Mouse (Mus musculus) forebrain, embryonic 15.5 days (tissue): ENCODE data around the gene Stk39. TPM values are rescaled to one million over a fixed set of nuclear protein-coding genes. Genes with fewer than 3 reads are reported as not detected.

Experiments used
- ATAC-seq: fragments of 200-750 bp; cut with Nextera tagmentation; replicated peaks from 2 replicates; pipeline ENCODE4 v1.8.0; 2017; ENCODE audit warnings: mild to moderate bottlenecking, moderate TSS enrichment, moderate library complexity
- H3K27ac ChIP-seq: fragments of 300-500 bp; sonication (generic); replicated peaks from 2 replicates; pipeline ENCODE4 v1.5.1; 2015; ENCODE audit warnings: mild to moderate bottlenecking, inconsistent platforms
- H3K27me3 ChIP-seq: fragments of 300-500 bp; sonication (generic); 2 replicates; pipeline ENCODE4 v1.6.1; 2015; ENCODE audit warnings: inconsistent platforms
- H3K36me3 ChIP-seq: fragments of 300-500 bp; sonication (generic); 2 replicates; pipeline ENCODE4 v1.6.1; 2015; ENCODE audit warnings: mild to moderate bottlenecking, inconsistent platforms
- H3K4me1 ChIP-seq: fragments of 300-500 bp; sonication (generic); 2 replicates; pipeline ENCODE4 v1.6.1; 2015; ENCODE audit warnings: inconsistent platforms
- H3K4me2 ChIP-seq: fragments of 300-500 bp; sonication (generic); replicated peaks from 2 replicates; pipeline ENCODE4 v1.6.1; 2015; ENCODE audit warnings: mild to moderate bottlenecking, inconsistent platforms
- H3K4me3 ChIP-seq: fragments of 300-500 bp; sonication (generic); 2 replicates; pipeline ENCODE4 v1.5.1; 2015; ENCODE audit warnings: mild to moderate bottlenecking, inconsistent platforms
- H3K9ac ChIP-seq: fragments of 300-500 bp; sonication (generic); replicated peaks from 2 replicates; pipeline ENCODE4 v1.6.1; 2015; ENCODE audit warnings: mild to moderate bottlenecking, inconsistent platforms
- H3K9me3 ChIP-seq: fragments of 300-500 bp; sonication (generic); 2 replicates; pipeline ENCODE4 v1.6.1; 2016; ENCODE audit warnings: inconsistent platforms
- WGBS: fragments of 180-500 bp; shearing (Covaris S2); methylation state at CpG from one replicate; pipeline ENCODE4 v1.1.7; 2015; ENCODE audit warnings: mixed read lengths; 5-methylcytosine and 5-hydroxymethylcytosine counted together
- polyA plus RNA-seq: library from polyadenylated mRNA; unstranded; fragments of >200 nt; fragmentation: Nextera tagmentation; extraction: Ambion mirVana; gene quantifications from 2 replicates; pipeline ENCODE4 v1.2.1, GENCODE M21; 2015

The Stk39 gene
- polyA plus RNA-seq, 1 experiment from 2014 or later: 22.5 TPM

GRCm38 (mm10) chr2:68176425-68176824 is 295.6 kb downstream of the Stk39 start:
- Histone ChIP-seq H3K4me2 (no peak overlapping the region), H3K4me3 (no peak overlapping the region), H3K27me3 (no peaks in the 10 kb centered on the region), H3K36me3 (no peaks in the 10 kb centered on the region), H3K9me3 (no peaks in the 10 kb centered on the region), H3K4me1 (no peaks in the 10 kb centered on the region), H3K9ac (no peak overlapping the region), H3K27ac (no peak overlapping the region)
- 89% methylated on average over 3 of the region's 3 CpGs for WGBS
- no peak for ATAC-seq

DNA sequence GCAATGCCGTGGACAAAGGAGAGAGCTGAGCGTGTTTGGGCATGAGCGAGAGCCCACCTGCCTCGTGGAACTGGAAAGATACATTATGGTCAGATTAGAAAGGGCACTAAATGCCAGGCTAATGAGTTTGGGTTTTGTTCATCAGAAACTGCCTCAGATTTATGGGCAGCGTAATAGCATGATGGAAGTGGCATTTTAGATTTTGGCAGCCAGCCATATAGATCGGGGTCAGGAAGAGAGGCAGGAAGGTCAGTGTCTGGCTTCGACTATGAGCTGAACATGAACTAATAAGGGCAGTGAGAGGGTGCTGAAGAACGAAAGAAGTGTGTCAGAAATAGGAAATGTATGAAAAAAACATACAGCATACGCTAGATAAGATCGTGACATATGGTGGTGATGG is 300.8 kb downstream of the Stk39 start:
- Histone ChIP-seq H3K4me2 (no peak overlapping the region), H3K36me3 (no peaks in the 10 kb centered on the region), H3K4me1 (no peaks in the 10 kb centered on the region), H3K27ac (no peak overlapping the region), H3K9ac (no peak overlapping the region), H3K4me3 (no peak overlapping the region), H3K27me3 (no peaks in the 10 kb centered on the region), H3K9me3 (no peaks in the 10 kb centered on the region)
- 84% methylated on average over 10 of the region's 10 CpGs for WGBS
- ATAC-seq: no peak

GRCm38 (mm10) chr2:68162012-68162411 is 310.1 kb downstream of the Stk39 start:
- 79% methylated on average over 4 of the region's 4 CpGs for WGBS
- Histone ChIP-seq H3K27me3 (no peaks in the 10 kb centered on the region), H3K4me3 (no peak overlapping the region), H3K9me3 (no peaks in the 10 kb centered on the region), H3K36me3 (no peaks in the 10 kb centered on the region), H3K27ac (no peak overlapping the region), H3K4me1 (no peaks in the 10 kb centered on the region), H3K9ac (no peak overlapping the region), H3K4me2 (no peak overlapping the region)
- no peak for ATAC-seq

GRCm38 (mm10) chr2:68160566-68160965 is 311.5 kb downstream of the Stk39 start:
- Histone ChIP-seq H3K4me2 (no peak overlapping the region), H3K27me3 (no peaks in the 10 kb centered on the region), H3K9me3 (no peaks in the 10 kb centered on the region), H3K4me3 (no peak overlapping the region), H3K27ac (no peak overlapping the region), H3K4me1 (no peaks in the 10 kb centered on the region), H3K9ac (no peak overlapping the region), H3K36me3 (no peaks in the 10 kb centered on the region)
- ATAC-seq: no peak
- 88% methylated on average over 2 of the region's 2 CpGs for WGBS

Other genes starting within 250 kb of the Stk39 start
- not detected in 2 replicates for gene 4933409G03Rik, start 110.1 kb upstream of the Stk39 start, polyA plus RNA-seq
- not detected in 2 replicates for gene 4932414N04Rik, start 184.2 kb upstream of the Stk39 start, polyA plus RNA-seq